Mouse (Mus musculus) small intestine, adult 2 months (tissue): Measurements from ENCODE around the gene Rem1. TPM values are rescaled to one million over a fixed set of nuclear protein-coding genes. Genes with fewer than 3 reads are reported as not detected.

ENCODE experiments used
- H3K27ac ChIP-seq: fragments of 200-500 bp; 2 replicates; pipeline ENCODE4 v1.5.1; 2012; ENCODE audit warnings: low read depth, low read length, control low read depth, inconsistent platforms; ENCODE audit not compliant: insufficient read depth
- H3K27me3 ChIP-seq: fragments of 200-500 bp; 2 replicates; pipeline ENCODE4 v1.6.1; 2012; ENCODE audit warnings: mild to moderate bottlenecking, moderate library complexity, low read length, inconsistent platforms; ENCODE audit not compliant: control insufficient read depth, insufficient read depth
- H3K36me3 ChIP-seq: fragments of 200-500 bp; 2 replicates; pipeline ENCODE4 v1.6.1; 2012; ENCODE audit warnings: mild to moderate bottlenecking, low read length, control low read depth, inconsistent platforms; ENCODE audit not compliant: control insufficient read depth, insufficient read depth
- H3K4me1 ChIP-seq: fragments of 200-500 bp; 2 replicates; pipeline ENCODE4 v1.6.1; 2012; ENCODE audit warnings: low read length, inconsistent platforms, mixed read lengths; ENCODE audit not compliant: control insufficient read depth, insufficient read depth, insufficient read length
- H3K4me3 ChIP-seq: fragments of 200-500 bp; 2 replicates; pipeline ENCODE4 v1.5.1; 2012; ENCODE audit warnings: low read depth, mild to moderate bottlenecking, control low read depth, inconsistent platforms, low read length, moderate library complexity
- CTCF ChIP-seq: fragments of 200-500 bp; IDR thresholded peaks from 2 replicates; pipeline ENCODE4 v1.5.1; 2012; ENCODE audit warnings: low read depth, mild to moderate bottlenecking, control low read depth, inconsistent platforms, low read length, moderate library complexity, mixed read lengths; ENCODE audit not compliant: insufficient replicate concordance, insufficient read length; ENCODE audit errors: extremely low read depth
- POLR2A ChIP-seq: fragments of 200-500 bp; IDR thresholded peaks from 2 replicates; pipeline ENCODE4 v1.6.1; 2012; ENCODE audit warnings: low read depth, mild to moderate bottlenecking, control low read depth, inconsistent platforms, low read length, moderate library complexity
- WGBS: fragments of 180-500 bp; shearing (Covaris S2); methylation state at CpG from one replicate; pipeline ENCODE4 v1.1.7; 2018; 5-methylcytosine and 5-hydroxymethylcytosine counted together
- polyA plus RNA-seq: library from polyadenylated mRNA; depleted of rRNA; stranded (reverse); fragments of >200 nt; gene quantifications from 2 replicates; pipeline ENCODE4 v1.2.3, GENCODE M21; 2012; rRNA removed

The Rem1 gene
- polyA plus RNA-seq, 1 experiment: 4.7 TPM

DNA sequence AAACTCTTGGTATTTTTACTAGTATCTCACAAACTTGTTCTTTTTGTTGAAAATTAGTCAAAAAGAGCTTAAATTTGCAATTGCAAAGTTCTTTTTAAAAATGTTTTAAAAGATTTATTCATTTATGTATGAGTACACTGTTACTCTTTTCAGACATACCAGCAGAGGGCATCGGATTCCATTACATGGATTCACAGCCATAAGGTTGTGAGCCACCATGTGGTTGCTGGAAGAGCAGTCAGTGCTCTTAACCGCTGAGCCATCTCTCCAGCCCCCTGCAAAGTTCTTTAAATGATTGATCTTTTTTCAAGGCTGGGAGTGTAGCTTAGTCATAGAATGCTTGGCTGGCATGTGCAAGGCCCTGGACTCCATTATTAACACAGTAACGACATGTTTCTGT, 51.6 kb downstream of the Rem1 start:
- H3K4me3 ChIP-seq: no peak overlapping the region
- peaks cover 3% of the 10 kb centered on the region; the same call in 1 of the 2 replicates for H3K4me1 ChIP-seq
- peaks cover 61% of the 10 kb centered on the region for H3K36me3 ChIP-seq
- no peaks in the 10 kb centered on the region for H3K27me3 ChIP-seq
- no peak overlapping the region for H3K27ac ChIP-seq
- no peak for TF ChIP-seq POLR2A
- peak; percentile 52; the same call in 1 of the 2 replicates for TF ChIP-seq CTCF
- WGBS: 45% methylated on average over 3 of the region's 3 CpGs

DNA sequence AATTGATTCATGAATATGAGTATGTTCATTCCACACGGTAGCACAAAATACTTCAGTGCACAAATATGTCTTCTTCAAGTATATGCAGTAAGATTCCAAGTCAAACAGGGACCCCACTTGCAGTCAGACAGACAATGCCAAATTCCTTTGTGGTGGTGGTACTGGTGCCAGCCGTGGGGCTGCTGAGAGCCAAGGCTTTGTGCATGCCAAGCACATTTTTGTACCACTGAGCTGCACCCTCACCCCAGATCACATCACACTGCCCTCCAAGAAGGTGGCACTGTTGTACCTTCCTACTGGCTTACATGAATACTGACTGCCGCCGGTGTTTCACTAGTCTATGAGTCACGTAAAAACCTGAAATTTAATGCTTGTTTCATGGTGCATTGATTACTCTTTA, 52.2 kb downstream of the Rem1 start:
- peaks cover 5% of the 10 kb centered on the region; the same call in 1 of the 2 replicates for H3K4me1 ChIP-seq
- TF ChIP-seq CTCF (no peak), POLR2A (no peak)
- peaks cover 65% of the 10 kb centered on the region for H3K36me3 ChIP-seq
- 86% methylated on average over 5 of the region's 5 CpGs for WGBS
- H3K27ac ChIP-seq: no peak overlapping the region
- no peaks in the 10 kb centered on the region for H3K27me3 ChIP-seq
- no peak overlapping the region for H3K4me3 ChIP-seq

DNA sequence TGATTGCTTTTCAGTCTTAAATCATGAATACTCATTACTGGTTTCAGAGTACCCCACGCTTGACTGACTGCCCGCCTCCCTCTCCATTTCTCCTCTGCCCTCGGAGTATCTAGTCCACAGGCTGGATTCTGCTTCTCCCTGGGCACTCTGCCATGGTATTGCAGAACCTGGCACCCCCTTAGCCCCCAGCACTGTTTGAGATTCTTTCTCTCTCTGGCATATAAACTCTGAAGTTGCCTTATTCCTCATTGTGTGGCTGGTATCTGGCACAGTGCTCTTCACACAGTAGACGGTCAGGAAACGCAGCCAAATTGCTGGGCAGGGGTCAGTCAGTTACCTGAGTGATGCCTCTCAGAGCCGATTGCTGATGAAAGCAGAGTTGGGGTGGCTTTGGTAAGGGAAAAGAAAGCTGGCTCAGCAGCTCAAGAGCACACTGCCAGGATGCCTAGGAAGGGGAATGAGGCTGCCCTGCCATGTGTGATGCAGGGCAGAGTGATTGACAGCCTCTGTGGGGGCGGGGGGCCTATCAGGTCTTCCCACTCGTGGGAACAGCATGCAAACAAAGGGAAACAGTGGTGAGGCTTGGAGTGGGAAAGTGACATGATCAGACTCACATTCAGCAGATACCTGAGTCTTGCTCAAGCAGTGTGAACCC, 53.1 kb downstream of the Rem1 start:
- peaks cover 6% of the 10 kb centered on the region; the same call in 1 of the 2 replicates for H3K4me1 ChIP-seq
- peaks cover 72% of the 10 kb centered on the region for H3K36me3 ChIP-seq
- TF ChIP-seq POLR2A (no peak), CTCF (no peak)
- 79% methylated on average over 8 of the region's 8 CpGs for WGBS
- no peak overlapping the region for H3K4me3 ChIP-seq
- no peak overlapping the region for H3K27ac ChIP-seq
- H3K27me3 ChIP-seq: no peaks in the 10 kb centered on the region

DNA sequence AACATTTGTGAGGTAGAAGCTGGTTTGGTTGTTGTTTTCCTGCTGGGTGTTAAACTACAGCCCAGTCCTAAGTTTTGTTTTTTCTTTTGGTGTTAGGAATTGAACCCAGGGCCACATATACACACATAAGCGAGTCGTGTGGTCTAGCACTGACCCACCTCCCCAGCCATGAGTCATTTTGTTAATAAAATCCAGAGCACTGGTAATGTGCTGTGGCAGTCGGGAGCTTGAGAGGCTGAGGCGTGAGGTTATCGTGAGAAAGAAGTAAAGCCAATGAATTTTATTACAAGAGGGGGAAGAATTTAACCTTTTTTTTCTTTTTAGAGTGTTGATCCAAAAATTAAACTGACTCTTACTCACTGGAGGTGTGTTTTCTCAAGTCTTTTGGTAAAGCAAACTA, 56.3 kb downstream of the Rem1 start:
- 79% methylated on average over 5 of the region's 5 CpGs for whole genome bisulfite sequencing
- Histone ChIP-seq H3K27me3 (no peaks in the 10 kb centered on the region), H3K4me1 (peaks cover 6% of the 10 kb centered on the region; the same call in 1 of the 2 replicates), H3K27ac (no peak overlapping the region), H3K36me3 (peaks cover 72% of the 10 kb centered on the region), H3K4me3 (no peak overlapping the region)
- TF ChIP-seq POLR2A (no peak), CTCF (no peak)

Other genes with a start within 250 kb of the Rem1 start
- 1.8 and 3.2 TPM in 2 replicates for gene Sox12, start 228.9 kb upstream of the Rem1 start, polyA plus RNA-seq
- 0.77 and 1.9 TPM in 2 replicates for gene Zcchc3, start 211.9 kb upstream of the Rem1 start, polyA plus RNA-seq
- not detected in 2 replicates for gene 6820408C15Rik, start 211.4 kb upstream of the Rem1 start, polyA plus RNA-seq
- not detected in 2 replicates for gene Defb23, start 162.3 kb upstream of the Rem1 start, polyA plus RNA-seq
- gene Defb20, start 149.9 kb upstream of the Rem1 start, polyA plus RNA-seq: not detected in 2 replicates
- gene Defb22, start 136.8 kb upstream of the Rem1 start, polyA plus RNA-seq: not detected in 2 replicates
- not detected in 2 replicates for gene Defb26, start 115.3 kb upstream of the Rem1 start, polyA plus RNA-seq
- gene Defb28, start 108.7 kb upstream of the Rem1 start, polyA plus RNA-seq: not detected in 2 replicates
- gene Defb29, start 86.9 kb upstream of the Rem1 start, polyA plus RNA-seq: not detected in 2 replicates
- not detected in 2 replicates for gene Gm17416, start 57.6 kb upstream of the Rem1 start, polyA plus RNA-seq
- gene Defb21, start 54.2 kb upstream of the Rem1 start, polyA plus RNA-seq: not detected in 2 replicates
- gene Defb19, start 46.6 kb upstream of the Rem1 start, polyA plus RNA-seq: not detected in 2 replicates
- not detected in 2 replicates for gene Defb45, start 27.6 kb upstream of the Rem1 start, polyA plus RNA-seq
- gene Defb36, start 22.6 kb upstream of the Rem1 start, polyA plus RNA-seq: not detected in 2 replicates
- gene Defb25, start 3.9 kb upstream of the Rem1 start, polyA plus RNA-seq: not detected in 2 replicates
- 152 and 199 TPM in 2 replicates for gene H13, start 42.5 kb downstream of the Rem1 start, polyA plus RNA-seq
- 1.3 and 1.7 TPM in 2 replicates for gene Mcts2, start 60.1 kb downstream of the Rem1 start, polyA plus RNA-seq
- 585 and 916 TPM in 2 replicates for gene Id1, start 109.3 kb downstream of the Rem1 start, polyA plus RNA-seq
- 0.50 and 1.7 TPM in 2 replicates for gene Cox4i2, start 127.2 kb downstream of the Rem1 start, polyA plus RNA-seq
- gene Bcl2l1, start 204.8 kb downstream of the Rem1 start, polyA plus RNA-seq: 20.7 and 53.8 TPM in 2 replicates
- gene Tpx2, start 221.0 kb downstream of the Rem1 start, polyA plus RNA-seq: 0.52 and 1.3 TPM in 2 replicates